Mouse (Mus musculus): ENCODE results near the gene Dnah17.
A peak's percentile ranks its signal among the peaks of the same experiment; 100 is the strongest.

The Dnah17 gene

DNA sequence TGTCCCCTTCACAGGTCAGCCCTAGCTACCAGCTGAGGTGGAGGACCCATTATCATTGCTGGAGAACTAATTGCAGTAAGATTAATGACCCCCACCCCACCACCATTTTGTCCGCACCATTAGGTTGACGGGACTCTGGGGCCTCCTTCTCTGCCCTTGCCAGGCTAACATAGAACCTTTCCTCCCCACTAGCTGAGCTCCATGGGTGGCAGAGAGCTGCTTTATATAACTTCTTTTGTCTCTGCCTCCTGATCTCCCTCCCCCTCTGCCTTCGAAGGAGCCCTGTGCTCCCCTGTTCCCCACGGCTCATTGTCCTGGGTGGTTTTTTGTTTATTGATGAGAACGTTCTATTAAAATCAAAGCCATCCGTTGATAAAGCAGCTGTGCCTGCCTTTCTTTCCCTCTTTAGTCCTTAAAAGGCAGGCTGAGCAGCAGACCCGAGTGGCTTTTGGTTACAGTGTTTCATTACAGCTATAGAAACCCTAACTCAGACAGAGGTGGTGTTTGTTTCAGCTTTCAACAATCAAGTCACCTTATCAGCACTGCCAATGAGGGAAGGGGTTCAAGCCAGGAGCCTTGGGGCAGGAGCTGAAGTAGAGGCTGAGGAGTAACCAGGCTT, 12.2 kb upstream of the Dnah17 start:
- no peak for DNase-seq

DNA sequence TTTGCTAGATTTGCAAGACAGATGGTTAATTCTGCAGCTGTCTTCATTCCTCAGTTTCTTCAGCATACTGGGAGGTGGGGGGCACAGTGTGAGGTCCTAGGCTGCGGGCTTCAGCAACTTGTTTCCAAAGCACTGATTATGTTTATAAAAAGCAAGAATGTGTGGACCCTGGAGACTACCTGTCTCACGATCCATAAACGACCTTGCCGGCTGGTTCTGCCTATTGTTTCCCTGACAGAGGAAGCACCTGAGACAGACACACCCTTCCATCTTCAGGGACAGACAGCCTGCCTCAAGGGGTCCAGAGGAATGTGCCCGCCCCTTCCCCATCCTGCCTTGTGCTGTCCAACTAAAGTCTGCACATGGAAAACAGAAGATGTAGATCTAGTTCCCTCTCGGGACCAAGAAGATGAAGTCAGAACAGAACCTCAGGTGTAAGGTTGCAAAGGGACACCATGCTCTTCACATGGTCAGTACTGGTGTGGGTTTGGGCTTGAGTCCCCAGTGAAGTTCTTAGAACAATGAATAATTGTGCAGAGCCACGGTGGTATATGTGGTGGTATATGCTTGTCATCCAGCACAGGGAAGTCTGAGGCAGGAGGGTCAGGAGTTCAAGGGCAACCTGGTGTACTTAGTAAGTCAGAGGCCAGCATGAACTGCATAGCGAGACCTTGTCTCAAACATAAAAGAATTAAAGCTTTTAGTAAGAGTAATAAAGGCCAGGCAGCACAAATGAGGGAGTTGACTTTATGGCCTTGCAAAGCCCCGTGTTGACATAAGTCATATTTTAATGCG, 10.5 kb upstream of the Dnah17 start:
- no peak for DNase-seq

- no peak for DNase-seq
Measured at GRCm38 (mm10) chr11:118138347-118138746, 7.9 kb upstream of the Dnah17 start.

GRCm38 (mm10) chr11:118136172-118136632, 5.8 kb upstream of the Dnah17 start:
- DNase-seq = no peak

GRCm38 (mm10) chr11:118135271-118135670, 4.8 kb upstream of the Dnah17 start:
- no peak for DNase-seq

DNA sequence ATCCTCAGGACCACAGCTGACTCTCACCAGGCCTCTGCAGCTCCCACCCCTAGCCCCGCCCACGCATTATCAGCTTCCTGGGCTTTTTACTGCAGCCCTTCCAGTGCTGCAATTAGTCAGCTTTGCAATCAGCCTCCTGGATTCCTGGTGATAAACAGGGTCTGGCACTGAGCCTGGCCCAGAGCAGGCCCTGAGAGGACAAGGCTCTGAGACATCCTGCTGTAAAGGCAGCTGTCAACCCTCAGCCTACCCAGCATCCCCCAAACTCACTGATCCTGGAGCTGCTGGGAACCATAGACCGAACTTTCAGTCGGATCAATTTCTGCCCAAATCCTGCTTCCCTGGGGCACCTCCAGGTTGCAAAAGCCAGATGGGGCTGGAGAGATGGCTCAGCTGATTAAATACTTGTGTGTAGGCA, 3.3 kb upstream of the Dnah17 start:
- DNase-seq = peak; percentile 24 to 57

DNA sequence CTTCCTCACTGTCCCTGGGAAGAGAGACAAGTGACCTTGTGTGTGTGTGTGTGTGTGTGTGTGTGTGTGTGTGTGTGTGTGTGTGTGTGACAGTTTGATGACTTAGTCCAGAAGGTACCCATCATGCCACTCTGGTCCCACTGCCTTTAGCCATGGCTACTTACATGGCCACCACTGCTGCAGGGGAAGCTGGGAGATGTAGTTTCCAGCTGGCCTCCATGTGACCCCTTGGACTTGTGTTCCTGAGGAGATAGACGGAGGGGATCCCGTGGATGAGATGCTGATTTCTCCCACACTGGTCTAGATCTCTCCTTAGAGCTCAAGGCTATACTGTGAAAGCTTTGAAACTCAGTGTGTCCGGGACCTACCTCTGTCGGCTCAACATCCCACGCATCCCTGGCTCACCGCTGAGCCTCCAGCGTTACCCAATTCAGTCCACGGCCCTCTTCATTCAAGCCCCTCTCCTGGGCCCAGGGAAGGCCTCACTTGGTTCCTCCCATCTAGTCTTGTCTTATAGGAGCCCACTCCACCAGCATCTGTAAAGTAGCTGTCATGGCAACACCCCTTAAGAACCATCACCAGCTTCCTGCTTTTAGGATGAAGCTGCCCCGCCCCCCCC, 2.8 kb upstream of the Dnah17 start:
- DNase-seq = peak in 1 of 2 experiments; percentile 15

DNA sequence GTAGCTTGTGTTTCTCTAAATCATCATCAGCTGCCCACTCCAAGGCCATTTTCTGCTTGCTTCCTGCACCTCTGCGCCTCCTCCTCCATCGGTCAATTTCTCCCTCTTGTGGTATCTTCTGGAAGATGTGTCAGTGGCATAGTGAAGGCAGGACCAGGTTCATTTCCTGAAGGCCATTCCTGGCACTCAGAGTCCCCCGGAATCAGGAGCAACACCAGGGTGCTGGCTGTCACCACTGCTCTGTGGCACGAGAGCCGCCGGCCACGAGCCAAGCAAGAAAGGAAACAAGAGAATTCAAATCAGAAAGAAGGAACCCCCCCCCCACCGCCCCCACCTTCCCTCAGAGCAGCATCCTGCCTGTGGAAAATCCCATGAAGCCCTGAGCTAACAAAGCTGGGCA, 1.7 kb upstream of the Dnah17 start:
- peak; percentile 64 to 66 for DNase-seq

GRCm38 (mm10) chr11:118129812-118130211, 622 bp downstream of the Dnah17 start:
- DNase-seq = no peak

DNA sequence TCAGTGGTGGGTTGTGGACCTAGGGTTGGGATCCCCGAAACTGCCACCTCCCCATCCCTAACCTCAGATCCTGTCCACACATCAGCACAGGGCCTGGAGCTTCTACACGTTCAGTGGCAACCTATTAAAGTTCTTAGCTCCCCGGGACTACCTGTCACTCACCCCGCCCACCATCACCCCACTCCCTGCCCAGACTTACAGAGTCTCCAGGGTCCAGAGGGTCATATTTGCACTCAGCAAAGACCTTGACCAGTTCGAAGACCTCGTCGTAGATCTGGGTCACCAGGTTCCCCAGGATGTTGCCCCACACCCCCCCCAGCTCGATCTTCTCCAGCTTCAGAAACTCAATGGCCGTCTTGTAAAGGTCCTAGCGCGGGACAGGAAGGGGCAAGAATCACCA, 8.8 kb downstream of the Dnah17 start:
- DNase-seq = no peak

- DNase-seq = no peak
Measured at GRCm38 (mm10) chr11:118118777-118119176, 11.7 kb downstream of the Dnah17 start.

DNA sequence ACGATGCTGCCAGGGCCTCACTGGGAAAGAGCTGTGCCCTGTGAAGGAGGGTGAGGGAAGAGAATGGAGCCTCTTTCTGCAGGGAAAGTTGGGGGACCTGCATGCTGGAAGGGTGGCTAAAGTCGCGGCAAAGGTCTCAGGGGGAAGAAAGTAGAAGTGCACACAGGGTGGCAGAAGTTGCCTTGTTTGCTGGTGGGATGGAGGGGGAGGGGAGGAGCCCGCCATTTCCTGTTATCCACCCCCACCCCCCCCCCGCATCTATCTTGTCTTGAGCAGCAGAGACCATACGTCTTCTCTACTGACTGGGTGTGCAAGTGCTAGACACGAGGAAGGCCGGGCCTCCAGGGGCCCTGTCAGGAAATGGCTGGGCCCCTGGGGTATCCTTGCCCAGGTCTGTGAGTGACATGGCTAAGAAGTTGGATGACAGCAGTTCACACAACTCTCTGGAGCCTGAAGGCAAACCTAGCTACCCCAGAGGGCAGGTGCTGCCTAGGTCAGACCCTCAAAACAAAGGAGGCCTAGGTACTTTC, 15.8 kb downstream of the Dnah17 start:
- DNase-seq = no peak

GRCm38 (mm10) chr11:118113516-118114205, 16.8 kb downstream of the Dnah17 start:
- DNase-seq = no peak

- DNase-seq = peak; percentile 80 to 94
Measured at GRCm38 (mm10) chr11:118104001-118104400, 26.4 kb downstream of the Dnah17 start.

GRCm38 (mm10) chr11:118103383-118103782, 27.1 kb downstream of the Dnah17 start:
- DNase-seq = no peak

DNA sequence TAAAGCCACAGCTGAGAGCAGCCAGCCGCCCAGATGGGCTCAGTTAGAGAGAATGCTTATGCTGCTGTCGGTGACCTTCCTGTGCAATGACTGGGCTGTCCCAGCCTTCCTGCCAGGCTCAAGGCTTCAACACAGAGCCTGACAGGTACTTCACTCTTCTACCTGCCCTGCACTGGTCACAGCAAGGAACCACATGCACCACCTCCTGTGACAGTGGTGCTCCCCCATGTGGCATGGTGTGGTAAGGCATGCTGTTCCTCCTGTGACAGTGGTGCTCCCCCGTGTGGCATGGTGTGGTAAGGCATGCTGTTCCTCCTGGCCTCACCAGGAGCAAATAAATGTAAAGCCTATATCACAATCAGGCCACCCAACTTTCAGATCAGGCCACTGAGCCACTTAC, 27.6 kb downstream of the Dnah17 start:
- peak; percentile 85 to 97 for DNase-seq

GRCm38 (mm10) chr11:118101133-118101532, 29.3 kb downstream of the Dnah17 start:
- DNase-seq = no peak

DNA sequence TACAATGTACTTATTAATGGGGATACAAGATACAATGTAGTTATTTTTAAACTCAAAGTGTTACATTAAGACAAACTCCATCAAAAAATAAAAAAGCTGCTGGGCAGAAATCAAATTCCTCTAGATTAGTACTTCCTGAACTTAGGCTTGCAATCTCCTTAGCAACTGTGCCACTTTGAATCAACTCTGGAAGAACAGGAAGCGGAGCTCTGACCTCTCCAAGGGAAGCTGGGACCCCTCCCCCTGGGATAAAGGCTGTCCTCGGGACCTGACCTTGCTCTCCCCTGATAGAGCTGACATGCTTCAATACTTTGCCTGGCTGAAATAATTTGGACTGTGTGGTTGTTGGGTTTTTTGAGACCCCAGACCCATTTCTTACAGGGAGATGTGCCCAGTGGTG, 33.7 kb downstream of the Dnah17 start:
- no peak for DNase-seq

GRCm38 (mm10) chr11:118095004-118095403, 35.4 kb downstream of the Dnah17 start:
- DNase-seq = no peak

GRCm38 (mm10) chr11:118091002-118091670, 39.3 kb downstream of the Dnah17 start:
- peak in 1 of 2 experiments; percentile 27 for DNase-seq

DNA sequence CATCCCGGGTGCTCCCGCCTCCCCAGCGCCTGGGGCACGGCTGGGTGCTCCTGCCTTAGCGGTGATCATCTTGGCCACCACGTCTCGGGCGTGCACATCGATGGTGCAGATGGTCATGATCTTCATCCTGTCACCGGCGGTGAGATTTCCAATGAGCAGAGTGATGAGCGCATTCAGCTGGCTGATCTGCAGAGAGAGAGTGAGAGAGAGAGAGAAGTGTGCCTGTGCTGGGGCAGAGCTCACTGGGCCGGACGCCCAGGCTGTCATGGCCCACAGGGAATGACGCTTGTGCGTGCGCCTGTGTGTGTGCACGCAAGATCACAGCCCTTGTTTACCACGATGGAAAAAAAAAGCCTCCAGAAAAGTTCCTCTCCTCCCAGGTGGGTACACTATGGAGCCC, 41.5 kb downstream of the Dnah17 start:
- no peak for DNase-seq

DNA sequence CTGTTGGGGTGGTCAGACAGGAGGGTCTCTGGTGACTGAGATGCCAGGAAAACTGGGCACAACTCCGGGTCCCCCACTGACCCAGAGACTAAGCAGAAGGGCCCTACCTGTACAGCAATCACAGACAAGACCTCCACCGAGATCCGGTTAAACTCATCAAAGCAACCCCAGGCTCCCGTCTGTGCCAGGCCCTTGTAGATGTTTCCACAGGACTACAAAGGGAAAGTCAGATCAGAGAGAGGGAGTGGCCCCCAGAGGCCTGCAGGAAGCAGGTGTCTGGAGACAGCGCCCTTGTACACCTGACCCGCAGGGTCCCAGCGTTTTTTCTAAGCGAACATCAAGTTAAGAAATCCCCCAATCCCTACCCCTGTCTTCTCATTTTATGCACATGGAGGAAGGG, 44.5 kb downstream of the Dnah17 start:
- no peak for DNase-seq

Measured in kidney, postnatal 36 days (tissue).